Mouse (Mus musculus): Measurements from ENCODE around the gene Letmd1. TPM values are rescaled to one million over a fixed set of nuclear protein-coding genes. Genes with fewer than 3 reads are reported as not detected.
"Not testable (repeated sequence)": the region's sequence is repeated elsewhere in the genome, so short reads cannot be mapped to it uniquely, and the experiment has no call there.

Gene Letmd1
- polyA plus RNA-seq, 1 experiment = 589 TPM

GRCm38 (mm10) chr15:100467738-100468137 lies 1.1 kb upstream of the Letmd1 start:
- Histone ChIP-seq H3K27ac (replicated peaks; ENCODE audit: low read depth, low read length) (peak overlapping the region; percentile 52; the same call in 1 of the 2 replicates), H3K4me3 (ENCODE audit: insufficient read depth, low read depth, low read length) (peak overlapping the region; percentile 87), H3K4me1 (ENCODE audit: control insufficient read depth, insufficient read depth, insufficient read length, low read length) (no peaks in the 10 kb centered on the region)

- Histone ChIP-seq H3K4me3 (ENCODE audit: insufficient read depth, low read depth, low read length) (peak overlapping the region; percentile 87), H3K4me1 (ENCODE audit: control insufficient read depth, insufficient read depth, insufficient read length, low read length) (no peaks in the 10 kb centered on the region), H3K27ac (replicated peaks; ENCODE audit: low read depth, low read length) (peak overlapping the region; percentile 88)
Observed at GRCm38 (mm10) chr15:100469189-100469545, 344 bp downstream of the Letmd1 start.

GRCm38 (mm10) chr15:100470037-100470436 lies 1.2 kb downstream of the Letmd1 start:
- H3K4me3 ChIP-seq (ENCODE audit: insufficient read depth, low read depth, low read length) = peak overlapping the region; percentile 87
- no peaks in the 10 kb centered on the region for H3K4me1 ChIP-seq (ENCODE audit: control insufficient read depth, insufficient read depth, insufficient read length, low read length)
- H3K27ac ChIP-seq (replicated peaks; ENCODE audit: low read depth, low read length) = peak overlapping the region; percentile 88; the same call in 1 of the 2 replicates

GRCm38 (mm10) chr15:100473926-100474503 lies 5.2 kb downstream of the Letmd1 start:
- Histone ChIP-seq H3K27ac (replicated peaks; ENCODE audit: low read depth, low read length) (no peak overlapping the region), H3K4me3 (ENCODE audit: insufficient read depth, low read depth, low read length) (no peak overlapping the region)

GRCm38 (mm10) chr15:100478351-100478750 lies 9.5 kb downstream of the Letmd1 start:
- Histone ChIP-seq H3K4me1 (ENCODE audit: control insufficient read depth, insufficient read depth, insufficient read length, low read length) (no peaks in the 10 kb centered on the region), H3K4me3 (ENCODE audit: insufficient read depth, low read depth, low read length) (no peak overlapping the region), H3K27ac (replicated peaks; ENCODE audit: low read depth, low read length) (no peak overlapping the region)

More at GRCm38 (mm10) chr15:100473926-100474503, 5.2 kb downstream of the Letmd1 start:
- no peaks in the 10 kb centered on the region for H3K4me1 ChIP-seq (ENCODE audit: control insufficient read depth, insufficient read depth, insufficient read length, low read length)

- no peak overlapping the region for H3K4me3 ChIP-seq (ENCODE audit: insufficient read depth, low read depth, low read length)
- no peaks in the 10 kb centered on the region for H3K4me1 ChIP-seq (ENCODE audit: control insufficient read depth, insufficient read depth, insufficient read length, low read length)
- no peak overlapping the region for H3K27ac ChIP-seq (replicated peaks; ENCODE audit: low read depth, low read length)
Observed at GRCm38 (mm10) chr15:100478925-100479324, 10.1 kb downstream of the Letmd1 start.

GRCm38 (mm10) chr15:100485576-100485975 lies 16.8 kb downstream of the Letmd1 start:
- Histone ChIP-seq H3K27ac (replicated peaks; ENCODE audit: low read depth, low read length) (no peak overlapping the region), H3K4me1 (ENCODE audit: control insufficient read depth, insufficient read depth, insufficient read length, low read length) (peaks cover 9% of the 10 kb centered on the region; the same call in 1 of the 2 replicates), H3K4me3 (ENCODE audit: insufficient read depth, low read depth, low read length) (no peak overlapping the region)

- Histone ChIP-seq H3K27ac (replicated peaks; ENCODE audit: low read depth, low read length) (no peak overlapping the region), H3K4me1 (ENCODE audit: control insufficient read depth, insufficient read depth, insufficient read length, low read length) (peaks cover 9% of the 10 kb centered on the region; the same call in 1 of the 2 replicates), H3K4me3 (ENCODE audit: insufficient read depth, low read depth, low read length) (no peak overlapping the region)
Observed at GRCm38 (mm10) chr15:100486450-100486849, 17.6 kb downstream of the Letmd1 start.

GRCm38 (mm10) chr15:100487050-100487449 lies 18.2 kb downstream of the Letmd1 start:
- peaks cover 9% of the 10 kb centered on the region; the same call in 1 of the 2 replicates for H3K4me1 ChIP-seq (ENCODE audit: control insufficient read depth, insufficient read depth, insufficient read length, low read length)
- no peak overlapping the region for H3K27ac ChIP-seq (replicated peaks; ENCODE audit: low read depth, low read length)
- H3K4me3 ChIP-seq (ENCODE audit: insufficient read depth, low read depth, low read length) = no peak overlapping the region

- H3K4me1 ChIP-seq (ENCODE audit: control insufficient read depth, insufficient read depth, insufficient read length, low read length); H3K27ac ChIP-seq (replicated peaks; ENCODE audit: low read depth, low read length); H3K4me3 ChIP-seq (ENCODE audit: insufficient read depth, low read depth, low read length): not testable (repeated sequence)
Observed at GRCm38 (mm10) chr15:100488297-100488696, 19.5 kb downstream of the Letmd1 start.

GRCm38 (mm10) chr15:100489263-100489662 lies 20.4 kb downstream of the Letmd1 start:
- Histone ChIP-seq H3K27ac (replicated peaks; ENCODE audit: low read depth, low read length) (no peak overlapping the region), H3K4me1 (ENCODE audit: control insufficient read depth, insufficient read depth, insufficient read length, low read length) (peaks cover 15% of the 10 kb centered on the region), H3K4me3 (ENCODE audit: insufficient read depth, low read depth, low read length) (no peak overlapping the region)

- peaks cover 15% of the 10 kb centered on the region for H3K4me1 ChIP-seq (ENCODE audit: control insufficient read depth, insufficient read depth, insufficient read length, low read length)
- H3K27ac ChIP-seq (replicated peaks; ENCODE audit: low read depth, low read length) = no peak overlapping the region
- H3K4me3 ChIP-seq (ENCODE audit: insufficient read depth, low read depth, low read length) = no peak overlapping the region
Observed at GRCm38 (mm10) chr15:100491966-100492365, 23.1 kb downstream of the Letmd1 start.

GRCm38 (mm10) chr15:100494647-100495046 lies 25.8 kb downstream of the Letmd1 start:
- Histone ChIP-seq H3K4me1 (ENCODE audit: control insufficient read depth, insufficient read depth, insufficient read length, low read length) (peaks cover 10% of the 10 kb centered on the region), H3K4me3 (ENCODE audit: insufficient read depth, low read depth, low read length) (peak overlapping the region; percentile 71), H3K27ac (replicated peaks; ENCODE audit: low read depth, low read length) (no peak overlapping the region)

- Histone ChIP-seq H3K27ac (replicated peaks; ENCODE audit: low read depth, low read length) (no peak within 1 kb of the TSS; the same call in 1 of the 2 replicates), H3K4me3 (ENCODE audit: insufficient read depth, low read depth, low read length) (peak within 1 kb of the TSS; percentile 71), H3K4me1 (ENCODE audit: control insufficient read depth, insufficient read depth, insufficient read length, low read length) (peaks cover 8% of the 10 kb centered on the region; the same call in 1 of the 2 replicates)
Observed at GRCm38 (mm10) chr15:100495102-100495501, 26.3 kb downstream of the Letmd1 start, which contains the start of gene Csrnp2. Gene Csrnp2 (minus strand): TSS chr15:100495488.

- not testable (repeated sequence) for H3K4me3 ChIP-seq (ENCODE audit: insufficient read depth, low read depth, low read length); H3K27ac ChIP-seq (replicated peaks; ENCODE audit: low read depth, low read length); H3K4me1 ChIP-seq (ENCODE audit: control insufficient read depth, insufficient read depth, insufficient read length, low read length)
Observed at GRCm38 (mm10) chr15:100499506-100499905, 30.7 kb downstream of the Letmd1 start.

- no peaks in the 10 kb centered on the region for H3K4me1 ChIP-seq (ENCODE audit: control insufficient read depth, insufficient read depth, insufficient read length, low read length)
- H3K4me3 ChIP-seq (ENCODE audit: insufficient read depth, low read depth, low read length) = no peak overlapping the region
- H3K27ac ChIP-seq (replicated peaks; ENCODE audit: low read depth, low read length) = no peak overlapping the region
Observed at GRCm38 (mm10) chr15:100508454-100509167, 39.8 kb downstream of the Letmd1 start.

Measured in brown adipose tissue, adult 24 weeks (tissue).